Mouse (Mus musculus) A20 (cell line): ENCODE results near the gene Wwox.
A peak's percentile ranks its signal among the peaks of the same experiment; 100 is the strongest.

ENCODE experiments used
- DNase-seq: peaks from one replicate; pipeline ENCODE4 v3.0.0-alpha.2; 2011; ENCODE audit warnings: low read depth, low spot score

Wwox gene

GRCm38 (mm10) chr8:114853765-114854164 is 414.3 kb downstream of the Wwox start:
- DNase-seq = no peak

- DNase-seq = no peak
Observed at GRCm38 (mm10) chr8:114855833-114856232, 416.4 kb downstream of the Wwox start.

GRCm38 (mm10) chr8:114865911-114866310 is 426.5 kb downstream of the Wwox start:
- DNase-seq = no peak

GRCm38 (mm10) chr8:114869321-114869720 is 429.9 kb downstream of the Wwox start:
- DNase-seq = no peak

GRCm38 (mm10) chr8:114870410-114870809 is 431.0 kb downstream of the Wwox start:
- no peak for DNase-seq

GRCm38 (mm10) chr8:114872491-114872890 is 433.0 kb downstream of the Wwox start:
- no peak for DNase-seq

GRCm38 (mm10) chr8:114875161-114875560 is 435.7 kb downstream of the Wwox start:
- DNase-seq = no peak

GRCm38 (mm10) chr8:114876161-114876611 is 436.7 kb downstream of the Wwox start:
- no peak for DNase-seq

GRCm38 (mm10) chr8:114876696-114877206 is 437.3 kb downstream of the Wwox start:
- no peak for DNase-seq

GRCm38 (mm10) chr8:114877234-114877633 is 437.8 kb downstream of the Wwox start:
- no peak for DNase-seq

- no peak for DNase-seq
Observed at GRCm38 (mm10) chr8:114878449-114879276, 439.2 kb downstream of the Wwox start.

- DNase-seq = no peak
Observed at GRCm38 (mm10) chr8:114879277-114879568, 439.8 kb downstream of the Wwox start.

- DNase-seq = peak; percentile 40
Observed at GRCm38 (mm10) chr8:114879678-114880077, 440.2 kb downstream of the Wwox start.

GRCm38 (mm10) chr8:114880475-114881135 is 441.1 kb downstream of the Wwox start:
- DNase-seq = peak; percentile 81

- peak; percentile 94 for DNase-seq
Observed at GRCm38 (mm10) chr8:114881891-114882401, 442.5 kb downstream of the Wwox start.

- DNase-seq = no peak
Observed at GRCm38 (mm10) chr8:114882504-114882903, 443.0 kb downstream of the Wwox start.

GRCm38 (mm10) chr8:114882936-114883606 is 443.6 kb downstream of the Wwox start:
- DNase-seq = peak; percentile 77

GRCm38 (mm10) chr8:114883967-114884366 is 444.5 kb downstream of the Wwox start:
- DNase-seq = peak; percentile 94

GRCm38 (mm10) chr8:114885026-114885592 is 445.7 kb downstream of the Wwox start:
- DNase-seq = peak; percentile 92

- no peak for DNase-seq
Observed at GRCm38 (mm10) chr8:114888388-114888787, 448.9 kb downstream of the Wwox start.

GRCm38 (mm10) chr8:114889578-114890374 is 450.3 kb downstream of the Wwox start:
- no peak for DNase-seq
